Mouse (Mus musculus) myocyte (in vitro differentiated cells): Measurements from ENCODE around the gene Acap3.
A peak's percentile ranks its signal among the peaks of the same experiment; 100 is the strongest.

Experiments used
- CEBPB ChIP-seq: IDR thresholded peaks from 2 replicates; pipeline ENCODE4 v1.6.1; 2011; ENCODE audit warnings: mild to moderate bottlenecking, moderate library complexity; ENCODE audit not compliant: poor library complexity, insufficient read depth, severe bottlenecking
- E2F4 ChIP-seq: IDR thresholded peaks from one replicate; pipeline ENCODE4 v1.6.1; 2011; ENCODE audit warnings: mild to moderate bottlenecking, control low read depth, moderate library complexity; ENCODE audit not compliant: insufficient read depth
- MAX ChIP-seq: IDR thresholded peaks from one replicate; pipeline ENCODE4 v1.6.1; 2011; ENCODE audit warnings: low read depth, mild to moderate bottlenecking, control low read depth
- MYOD1 ChIP-seq, 3 experiments: IDR thresholded peaks; one replicate each; pipeline ENCODE4 v1.6.1; 2011; ENCODE audit warnings: control low read depth in 2 of 3, low read depth in 2 of 3, mild to moderate bottlenecking in 2 of 3, moderate library complexity in 1 of 3; ENCODE audit not compliant: insufficient read length in 2 of 3, control insufficient read depth in 1 of 3
- MYOG ChIP-seq, 3 experiments: IDR thresholded peaks; one replicate each; pipeline ENCODE4 v1.6.1; 2011; ENCODE audit warnings: control low read depth in 2 of 3, low read depth in 2 of 3, mild to moderate bottlenecking in 2 of 3; ENCODE audit not compliant: insufficient read length in 2 of 3, control insufficient read depth in 1 of 3, insufficient read depth in 1 of 3
- POLR2A ChIP-seq: IDR thresholded peaks from one replicate; pipeline ENCODE4 v1.6.1; 2011; ENCODE audit warnings: low read depth, mild to moderate bottlenecking, control low read depth, moderate library complexity; ENCODE audit not compliant: insufficient read length
- POLR2AphosphoS2 ChIP-seq: IDR thresholded peaks from one replicate; pipeline ENCODE4 v1.6.1; 2011; ENCODE audit warnings: low read depth, control low read depth; ENCODE audit not compliant: insufficient read length
- REST ChIP-seq: IDR thresholded peaks from one replicate; pipeline ENCODE4 v1.6.1; 2011; ENCODE audit warnings: mild to moderate bottlenecking, control low read depth, moderate library complexity; ENCODE audit not compliant: insufficient read depth, insufficient read length
- SRF ChIP-seq: IDR thresholded peaks from one replicate; pipeline ENCODE4 v1.6.1; 2011; ENCODE audit warnings: low read depth; ENCODE audit not compliant: control insufficient read depth, insufficient read length
- TCF12 ChIP-seq: IDR thresholded peaks from one replicate; pipeline ENCODE4 v1.6.1; 2011; ENCODE audit warnings: mild to moderate bottlenecking, control low read depth; ENCODE audit not compliant: poor library complexity, insufficient read depth, severe bottlenecking
- TCF3 ChIP-seq: IDR thresholded peaks from one replicate; pipeline ENCODE4 v1.6.1; 2011; ENCODE audit warnings: low read depth, control low read depth; ENCODE audit not compliant: insufficient read length
- USF1 ChIP-seq: IDR thresholded peaks from one replicate; pipeline ENCODE4 v1.6.1; 2011; ENCODE audit warnings: low read depth, mild to moderate bottlenecking, control low read depth, moderate library complexity

- TF ChIP-seq REST (no peak), E2F4 (no peak), POLR2A (peak; percentile 98), MYOD1 (IDR thresholded peaks at IDR 0.05; ENCODE audit: control insufficient read depth in 1 of 3, insufficient read length in 2 of 3, low read depth in 2 of 3) (peak in 1 of 3 experiments; percentile 37), POLR2AphosphoS2 (peak; percentile 84), USF1 (no peak), CEBPB (no peak), MAX (no peak), SRF (no peak), TCF12 (no peak), MYOG (IDR thresholded peaks at IDR 0.05; ENCODE audit: control insufficient read depth in 1 of 3, insufficient read depth in 1 of 3, insufficient read length in 2 of 3, low read depth in 2 of 3) (peak in 1 of 3 experiments; percentile 48), TCF3 (no peak)
Observed at GRCm38 (mm10) chr4:155892017-155892416, 395 bp downstream of the Acap3 start.
